Mouse (Mus musculus) ES-Bruce4 (cell line): ENCODE results near the gene Abhd15. TPM values are rescaled to one million over a fixed set of nuclear protein-coding genes. Genes with fewer than 3 reads are reported as not detected.

Experiments
- H3K27ac ChIP-seq: 2 replicates; pipeline ENCODE4 v1.5.1; 2012; ENCODE audit warnings: low read length, inconsistent platforms; ENCODE audit not compliant: insufficient read depth
- H3K27me3 ChIP-seq: 2 replicates; pipeline ENCODE4 v1.6.1; 2012; ENCODE audit warnings: mild to moderate bottlenecking, low read length, inconsistent platforms; ENCODE audit not compliant: control insufficient read depth, poor library complexity, insufficient read depth, severe bottlenecking
- H3K36me3 ChIP-seq: 2 replicates; pipeline ENCODE4 v1.6.1; 2012; ENCODE audit warnings: inconsistent platforms, mild to moderate bottlenecking, low read length, moderate library complexity; ENCODE audit not compliant: control insufficient read depth, poor library complexity, insufficient read depth, severe bottlenecking
- H3K4me1 ChIP-seq: one replicate; pipeline ENCODE4 v1.8.1; 2011; ENCODE audit warnings: low read length; ENCODE audit not compliant: control insufficient read depth, insufficient read depth
- H3K4me3 ChIP-seq: 2 replicates; pipeline ENCODE4 v1.5.1; 2011; ENCODE audit warnings: low read depth, mild to moderate bottlenecking, low read length
- H3K9ac ChIP-seq: 2 replicates; pipeline ENCODE4 v1.6.1; 2012; ENCODE audit warnings: low read depth, mild to moderate bottlenecking, inconsistent platforms; ENCODE audit not compliant: poor library complexity, severe bottlenecking
- H3K9me3 ChIP-seq: replicated peaks from 2 replicates; pipeline ENCODE4 v1.6.1; 2012; ENCODE audit warnings: mild to moderate bottlenecking, low read length, inconsistent platforms; ENCODE audit not compliant: control insufficient read depth, poor library complexity, insufficient read depth, severe bottlenecking
- CTCF ChIP-seq: IDR thresholded peaks from one replicate; pipeline ENCODE4 v1.8.1; 2011; ENCODE audit warnings: low read depth, low read length
- EP300 ChIP-seq: IDR thresholded peaks from 2 replicates; pipeline ENCODE4 v1.6.1; 2011; ENCODE audit warnings: low read depth, low read length; ENCODE audit not compliant: insufficient read depth
- POLR2A ChIP-seq: IDR thresholded peaks from one replicate; pipeline ENCODE4 v1.8.1; 2011; ENCODE audit warnings: low read length; ENCODE audit not compliant: insufficient read depth
- polyA plus RNA-seq: library from polyadenylated mRNA; stranded (reverse); fragments of >200 nt; gene quantifications from 2 replicates; pipeline ENCODE4 v1.2.4, GENCODE M21; 2011; ENCODE audit warnings: low read depth; ENCODE audit not compliant: missing spikeins, insufficient read depth, insufficient read length

The Abhd15 gene
- polyA plus RNA-seq, 1 experiment = not detected

GRCm38 (mm10) chr11:77486798-77487197 lies 28.1 kb upstream of the Abhd15 start:
- Histone ChIP-seq H3K4me1 (no peaks in the 10 kb centered on the region), H3K36me3 (no peaks in the 10 kb centered on the region), H3K9me3 (no peaks in the 10 kb centered on the region), H3K4me3 (no peak overlapping the region), H3K27me3 (peaks cover 5% of the 10 kb centered on the region), H3K9ac (no peak overlapping the region), H3K27ac (no peak overlapping the region)
- no peak for TF ChIP-seq EP300
- TF ChIP-seq CTCF = no peak
- no peak for TF ChIP-seq POLR2A

DNA sequence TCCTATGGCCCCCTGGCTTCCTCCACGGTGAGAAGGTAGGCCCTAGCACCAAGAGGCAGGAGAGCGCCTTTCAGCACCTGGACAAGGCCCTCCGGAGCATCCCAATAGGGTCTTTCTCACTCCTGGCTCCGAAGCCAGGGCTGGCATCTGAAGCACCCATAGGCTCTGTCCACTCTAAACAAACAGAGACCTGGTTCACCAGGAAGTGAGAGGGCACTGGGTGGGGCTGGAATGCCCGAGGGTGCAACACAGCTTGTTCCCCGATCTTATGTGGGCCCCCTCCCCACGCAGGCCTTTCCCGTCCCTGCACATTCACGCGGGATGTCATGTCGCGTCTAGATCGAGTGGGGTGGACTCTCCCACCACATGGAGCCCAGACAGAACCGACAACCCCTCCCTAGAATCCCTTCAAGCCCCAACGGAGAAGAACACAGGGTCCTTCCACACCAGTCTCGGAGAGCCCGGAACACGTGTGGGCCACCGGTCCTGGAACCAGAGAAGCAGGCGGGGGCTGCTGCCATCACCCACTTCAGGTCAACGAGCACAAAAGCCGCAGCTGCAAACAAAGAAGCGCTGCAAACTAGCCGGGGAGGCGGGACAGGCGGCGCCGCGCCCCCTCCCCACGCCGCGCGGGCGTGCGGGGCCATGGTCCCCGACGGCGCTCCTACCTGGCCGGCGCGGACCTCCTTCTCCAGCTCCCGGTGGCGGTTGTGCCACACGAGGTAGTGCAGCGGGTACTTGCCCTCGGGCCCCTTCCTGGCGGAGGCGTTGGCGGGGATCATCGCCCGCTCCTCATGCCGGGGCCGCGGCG lies 25.9 kb upstream of the Abhd15 start:
- Histone ChIP-seq H3K4me3 (peak overlapping the region; percentile 64), H3K27ac (no peak overlapping the region), H3K36me3 (no peaks in the 10 kb centered on the region), H3K4me1 (no peaks in the 10 kb centered on the region), H3K9ac (peak overlapping the region; percentile 89), H3K9me3 (no peaks in the 10 kb centered on the region), H3K27me3 (peaks cover 5% of the 10 kb centered on the region)
- TF ChIP-seq EP300 (no peak), CTCF (no peak), POLR2A (no peak)

- Histone ChIP-seq H3K9me3 (no peaks in the 10 kb centered on the region), H3K36me3 (no peaks in the 10 kb centered on the region), H3K4me3 (peak within 1 kb of the TSS; percentile 64), H3K27me3 (peaks cover 5% of the 10 kb centered on the region), H3K9ac (peak within 1 kb of the TSS; percentile 89), H3K27ac (no peak within 1 kb of the TSS), H3K4me1 (no peaks in the 10 kb centered on the region)
- TF ChIP-seq CTCF (no peak), EP300 (no peak)
These were observed 25.2 kb upstream of the Abhd15 start, which contains the start of gene Ankrd13b for GRCm38 (mm10) chr11:77489591-77490235. Gene Ankrd13b, minus strand, starts transcription at chr11:77489678.

DNA sequence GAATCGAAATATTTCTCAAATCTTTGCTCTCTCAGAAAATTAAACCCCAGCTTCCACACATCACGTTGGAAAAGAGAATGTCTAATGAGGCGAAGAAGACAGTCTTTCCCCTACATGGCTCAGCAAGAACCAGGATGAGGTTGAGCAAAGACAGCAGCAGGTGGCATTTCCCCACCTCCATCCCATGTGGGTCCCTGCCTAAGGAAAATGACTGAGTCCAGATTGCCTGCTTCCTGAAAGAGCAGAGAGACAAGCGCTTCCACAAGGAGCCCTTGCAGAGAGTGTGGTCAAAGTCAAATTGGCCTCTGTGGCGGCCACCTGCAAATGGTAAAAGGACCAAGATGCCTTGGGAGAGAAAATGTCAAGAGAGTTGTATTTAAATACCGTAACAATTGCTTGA lies 24.5 kb upstream of the Abhd15 start:
- no peak overlapping the region for H3K27ac ChIP-seq
- H3K27me3 ChIP-seq = peaks cover 5% of the 10 kb centered on the region
- H3K9me3 ChIP-seq = no peaks in the 10 kb centered on the region
- peaks cover 5% of the 10 kb centered on the region for H3K4me1 ChIP-seq
- TF ChIP-seq POLR2A (no peak), EP300 (no peak), CTCF (no peak)
- no peak overlapping the region for H3K9ac ChIP-seq
- H3K4me3 ChIP-seq = no peak overlapping the region
- no peaks in the 10 kb centered on the region for H3K36me3 ChIP-seq

DNA sequence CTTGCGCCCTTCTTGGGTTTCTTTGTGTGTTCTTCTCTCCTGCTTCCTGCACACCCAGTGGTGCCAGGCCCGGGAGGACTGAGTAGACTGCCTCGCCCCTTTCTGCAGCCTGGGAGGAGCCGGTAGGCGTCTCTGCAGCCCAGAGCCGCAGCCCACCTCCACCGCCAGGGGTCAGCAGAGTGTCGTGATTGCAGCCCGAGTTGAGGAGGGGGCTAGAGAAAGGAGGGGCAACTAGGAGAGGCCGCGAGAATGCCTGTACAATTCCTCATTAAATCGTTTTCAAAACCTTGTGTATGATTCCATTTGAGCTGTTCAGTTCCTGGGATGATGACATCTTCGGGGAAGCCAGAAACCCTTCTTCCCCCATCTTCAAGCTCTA lies 23.8 kb upstream of the Abhd15 start:
- H3K9ac ChIP-seq = peak overlapping the region; percentile 94

More for the DNA sequence above, 23.8 kb upstream of the Abhd15 start:
- no peaks in the 10 kb centered on the region for H3K36me3 ChIP-seq
- no peaks in the 10 kb centered on the region for H3K9me3 ChIP-seq
- H3K4me1 ChIP-seq = peaks cover 8% of the 10 kb centered on the region
- peaks cover 5% of the 10 kb centered on the region for H3K27me3 ChIP-seq
- TF ChIP-seq EP300 = 0 out of 2 replicates have a peak, but pooled peaks have one; percentile 27
- TF ChIP-seq CTCF = peak; percentile 95
- no peak for TF ChIP-seq POLR2A
- H3K4me3 ChIP-seq = peak overlapping the region; percentile 48
- H3K27ac ChIP-seq = no peak overlapping the region
